Mouse (Mus musculus) hindbrain, embryonic 10.5 days (tissue): Measurements from ENCODE around the gene Ccdc85c. TPM values are rescaled to one million over a fixed set of nuclear protein-coding genes. Genes with fewer than 3 reads are reported as not detected.

Experiments
- DNase-seq: peaks from one replicate; pipeline ENCODE4 v3.0.0-alpha.2; 2017; ENCODE audit warnings: low spot score
- H3K27ac ChIP-seq: fragments of 300-500 bp; sonication (generic); 2 replicates; pipeline ENCODE4 v1.5.1; 2016; ENCODE audit warnings: mild to moderate bottlenecking, moderate library complexity
- H3K27me3 ChIP-seq: fragments of 300-500 bp; sonication (generic); 2 replicates; pipeline ENCODE4 v1.6.1; 2016; ENCODE audit warnings: mild to moderate bottlenecking; ENCODE audit not compliant: poor library complexity, insufficient read depth, severe bottlenecking
- H3K36me3 ChIP-seq: fragments of 300-500 bp; sonication (generic); 2 replicates; pipeline ENCODE4 v1.6.1; 2016; ENCODE audit warnings: mild to moderate bottlenecking, moderate library complexity
- H3K4me1 ChIP-seq: fragments of 300-500 bp; sonication (generic); replicated peaks from 2 replicates; pipeline ENCODE4 v1.6.1; 2016; ENCODE audit warnings: mild to moderate bottlenecking
- H3K4me3 ChIP-seq: fragments of 300-500 bp; sonication (generic); 2 replicates; pipeline ENCODE4 v1.5.1; 2016; ENCODE audit warnings: mild to moderate bottlenecking, moderate library complexity
- H3K9me3 ChIP-seq: fragments of 300-500 bp; sonication (generic); 2 replicates; pipeline ENCODE4 v1.6.1; 2016; ENCODE audit warnings: mild to moderate bottlenecking, moderate library complexity
- WGBS: fragments of 180-500 bp; shearing (Covaris S2); methylation state at CpG from one replicate; pipeline ENCODE4 v1.1.7; 2016; 5-methylcytosine and 5-hydroxymethylcytosine counted together
- polyA plus RNA-seq: library from polyadenylated mRNA; unstranded; fragments of >200 nt; fragmentation: Nextera tagmentation; extraction: Ambion mirVana; gene quantifications from 2 replicates; pipeline ENCODE4 v1.2.1, GENCODE M21; 2016

Ccdc85c gene
- polyA plus RNA-seq, 1 experiment from 2014 or later = 16.0 TPM

DNA sequence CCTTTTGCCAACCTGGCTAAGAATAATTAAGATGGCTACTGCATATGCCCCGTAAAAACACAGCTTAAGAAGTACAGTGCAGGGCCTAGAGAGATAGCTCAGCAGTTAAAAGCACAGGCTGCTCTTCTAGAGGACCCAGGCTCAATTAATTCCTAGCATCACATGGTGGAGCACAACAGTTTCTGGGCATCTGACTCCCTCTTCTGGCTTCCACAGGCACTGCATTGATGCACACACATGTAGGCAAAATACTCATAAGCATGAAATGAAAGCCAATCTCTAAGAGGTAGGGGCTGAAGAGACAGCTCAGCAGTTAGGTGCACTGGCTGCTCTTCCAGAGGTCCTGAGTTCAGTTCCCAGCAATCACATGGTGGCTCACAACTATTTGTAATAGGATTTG is 113.2 kb downstream of the Ccdc85c start:
- Histone ChIP-seq H3K9me3 (no peaks in the 10 kb centered on the region), H3K4me1 (no peaks in the 10 kb centered on the region; the same call in 1 of the 2 replicates), H3K27me3 (no peaks in the 10 kb centered on the region), H3K4me3 (no peak overlapping the region), H3K27ac (no peak overlapping the region), H3K36me3 (peaks cover 68% of the 10 kb centered on the region)
- WGBS = 92% methylated on average over 1 of the region's 1 CpGs
- peak; percentile 29 for DNase-seq

DNA sequence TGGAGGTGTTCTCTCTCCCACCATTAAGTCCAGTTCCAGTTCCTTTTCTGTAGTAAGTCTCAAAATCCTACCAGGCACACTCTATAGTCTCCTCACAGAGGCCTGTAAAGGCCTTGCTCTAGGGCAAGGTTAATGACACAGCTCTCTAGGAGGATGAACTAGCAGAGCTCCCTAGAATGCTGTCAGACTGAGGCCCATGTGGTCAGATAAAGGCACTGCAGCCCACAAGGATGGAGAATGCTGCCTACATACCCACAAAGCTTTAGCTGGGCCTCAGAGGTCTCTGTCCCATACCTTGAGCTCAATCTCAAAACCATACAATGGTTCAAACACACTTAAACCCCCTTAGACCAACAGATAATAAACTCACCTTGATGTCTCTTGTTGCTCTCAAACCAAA is 115.4 kb downstream of the Ccdc85c start:
- Histone ChIP-seq H3K9me3 (no peaks in the 10 kb centered on the region), H3K27ac (no peak overlapping the region), H3K4me3 (no peak overlapping the region), H3K4me1 (no peaks in the 10 kb centered on the region; the same call in 1 of the 2 replicates), H3K36me3 (peaks cover 88% of the 10 kb centered on the region), H3K27me3 (no peaks in the 10 kb centered on the region)
- DNase-seq = no peak

Other genes starting within 250 kb of the Ccdc85c start
- gene Setd3, start 96.1 kb downstream of the Ccdc85c start, polyA plus RNA-seq = 76.9 and 82.1 TPM in 2 replicates
- 2.9 and 3.3 TPM in 2 replicates for gene Ccnk, start 95.8 kb downstream of the Ccdc85c start, polyA plus RNA-seq
- gene Hhipl1, start 30.8 kb upstream of the Ccdc85c start, polyA plus RNA-seq = 3.0 and 3.2 TPM in 2 replicates
- 17.8 and 19.1 TPM in 2 replicates for gene Cyp46a1, start 59.0 kb upstream of the Ccdc85c start, polyA plus RNA-seq
- 104 and 125 TPM in 2 replicates for gene Eml1, start 95.5 kb upstream of the Ccdc85c start, polyA plus RNA-seq